Mouse (Mus musculus): Measurements from ENCODE around the gene Armh2.

The Armh2 gene

DNA sequence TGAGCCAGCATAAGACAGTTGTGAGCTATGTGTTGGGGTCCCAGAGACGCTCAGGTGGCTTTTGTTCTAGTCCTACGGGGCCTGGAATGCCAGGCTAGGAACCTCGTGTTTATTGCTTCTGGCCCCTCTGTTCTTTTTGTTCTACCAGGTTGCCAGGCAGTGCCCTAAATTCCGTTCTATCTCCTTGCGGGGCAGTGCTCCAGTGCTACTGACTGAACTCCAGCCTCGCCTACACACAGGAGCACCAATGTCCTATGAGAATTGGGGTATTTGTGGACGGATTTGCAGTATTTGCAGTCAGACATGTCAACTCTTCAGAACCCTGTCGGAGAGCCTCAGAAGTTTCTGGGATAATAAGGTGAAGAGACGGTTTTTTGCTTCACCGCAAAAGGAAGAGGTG, at the start of gene Armh2:
Gene Armh2 (plus strand): TSS at position 205 of the 400 bp plus-strand sequence.
- no peak for DNase-seq

DNA sequence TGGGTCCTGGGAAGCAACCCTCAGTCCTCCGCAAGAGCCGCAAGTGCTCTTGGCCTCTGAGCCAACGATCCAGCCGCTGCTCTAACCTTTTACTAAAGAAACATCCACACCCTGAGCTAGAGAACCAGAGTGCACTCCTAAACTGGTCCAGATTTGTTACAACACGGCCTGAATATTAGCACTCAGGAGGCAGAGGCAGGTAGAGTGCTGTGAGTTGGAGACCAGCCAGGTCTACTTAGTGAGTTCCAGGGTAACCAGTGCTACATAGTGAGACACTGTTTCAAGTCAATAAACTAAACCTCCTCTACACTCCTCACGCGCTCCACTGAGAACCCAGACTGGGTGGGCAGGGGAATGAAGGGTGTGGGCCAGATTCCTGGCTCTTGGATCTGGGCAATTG, 47.7 kb upstream of the Armh2 start:
- DNase-seq = no peak

DNA sequence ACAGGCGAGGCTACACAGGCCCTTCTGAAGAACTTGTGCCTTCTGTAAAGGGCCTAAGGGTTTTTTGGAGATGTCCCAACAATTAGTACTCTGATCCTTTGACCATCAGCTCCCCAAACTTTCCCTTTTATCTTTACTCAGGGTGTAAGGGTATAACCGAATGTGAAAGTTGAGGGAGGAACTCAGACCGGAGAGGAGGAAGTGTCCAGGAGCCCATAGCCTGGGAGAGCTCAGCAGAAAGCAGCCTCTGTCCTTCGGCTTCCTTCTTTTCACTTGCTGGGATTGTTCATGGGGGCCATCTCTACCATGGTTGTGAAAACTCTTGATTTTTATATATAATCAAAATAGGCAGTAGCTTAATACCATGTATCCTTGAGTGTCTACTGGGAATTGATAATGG, 42.3 kb upstream of the Armh2 start:
- DNase-seq = no peak

DNA sequence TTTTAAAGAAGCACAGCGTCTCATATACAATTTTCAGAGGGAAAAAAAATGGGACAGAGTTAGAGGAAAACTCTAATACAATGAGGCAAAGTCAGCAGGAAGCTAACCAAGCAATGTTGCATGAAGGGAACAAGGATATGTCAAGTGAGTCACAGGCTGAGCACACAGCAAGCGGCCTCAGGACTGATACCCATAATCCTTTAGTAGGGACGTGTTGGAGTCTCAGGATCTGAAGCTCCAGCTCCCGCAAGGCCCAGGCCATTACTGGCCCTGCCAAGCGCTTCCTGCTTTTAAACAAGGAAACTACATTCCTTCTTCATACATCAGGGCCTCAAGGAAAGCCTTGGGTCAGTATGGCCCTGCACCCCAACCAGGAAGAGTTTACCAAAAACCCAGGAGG, 38.9 kb upstream of the Armh2 start:
- no peak for DNase-seq

DNA sequence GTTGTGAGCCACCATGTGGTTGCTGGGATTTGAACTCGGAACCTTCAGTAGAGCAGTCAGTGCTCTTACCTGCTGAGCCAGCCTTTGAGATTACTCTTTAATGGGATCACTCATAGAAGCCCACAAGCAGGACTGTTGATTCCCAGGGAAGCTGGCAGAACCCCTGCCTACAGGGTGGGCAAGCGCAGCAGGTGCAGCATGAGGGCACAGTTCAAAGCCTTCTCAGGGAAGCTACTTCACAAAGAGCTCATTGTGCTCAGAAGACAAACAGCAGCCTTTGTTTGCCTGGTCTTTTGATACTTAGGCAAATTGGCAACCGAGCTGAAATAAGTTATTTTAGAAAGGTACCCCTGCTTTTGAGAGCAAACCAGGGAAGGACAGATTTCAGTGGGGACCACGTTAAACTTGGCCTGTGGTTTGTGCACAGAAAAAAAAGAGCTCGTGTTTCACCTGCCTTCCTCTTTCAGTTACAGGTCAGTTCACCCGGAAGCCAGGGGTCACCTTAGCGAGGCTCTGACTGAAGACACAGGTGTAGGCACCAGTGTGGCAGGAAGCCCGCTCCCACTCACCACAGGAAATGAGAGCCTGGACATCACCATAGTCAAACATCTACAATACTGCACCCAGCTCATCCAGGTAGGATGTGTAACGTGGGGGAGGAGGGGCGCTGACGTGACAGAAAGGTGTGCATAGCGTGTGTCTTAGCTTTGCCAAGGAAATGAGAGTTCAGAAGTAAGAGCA, 31.2 kb upstream of the Armh2 start:
- no peak for DNase-seq

DNA sequence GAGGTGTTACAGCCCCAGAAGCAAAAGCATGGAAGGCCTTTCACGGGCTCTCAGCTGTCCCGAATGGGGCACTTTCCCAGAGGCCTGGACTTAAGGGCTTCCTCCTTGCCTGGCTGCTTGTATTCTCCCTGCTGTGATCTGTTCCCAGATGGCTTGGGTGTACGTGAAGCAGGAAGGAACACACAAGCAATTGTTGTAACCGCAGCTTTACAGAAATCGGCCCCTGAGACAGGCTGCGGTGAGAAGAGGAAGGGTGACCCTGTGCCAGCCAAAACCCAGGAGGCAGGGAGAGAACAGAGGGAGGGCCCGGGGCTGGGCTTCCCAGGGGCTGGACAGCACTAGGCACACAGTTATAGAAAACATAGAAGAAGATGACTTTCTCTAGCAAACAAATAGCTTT, 30.1 kb upstream of the Armh2 start:
- no peak for DNase-seq

DNA sequence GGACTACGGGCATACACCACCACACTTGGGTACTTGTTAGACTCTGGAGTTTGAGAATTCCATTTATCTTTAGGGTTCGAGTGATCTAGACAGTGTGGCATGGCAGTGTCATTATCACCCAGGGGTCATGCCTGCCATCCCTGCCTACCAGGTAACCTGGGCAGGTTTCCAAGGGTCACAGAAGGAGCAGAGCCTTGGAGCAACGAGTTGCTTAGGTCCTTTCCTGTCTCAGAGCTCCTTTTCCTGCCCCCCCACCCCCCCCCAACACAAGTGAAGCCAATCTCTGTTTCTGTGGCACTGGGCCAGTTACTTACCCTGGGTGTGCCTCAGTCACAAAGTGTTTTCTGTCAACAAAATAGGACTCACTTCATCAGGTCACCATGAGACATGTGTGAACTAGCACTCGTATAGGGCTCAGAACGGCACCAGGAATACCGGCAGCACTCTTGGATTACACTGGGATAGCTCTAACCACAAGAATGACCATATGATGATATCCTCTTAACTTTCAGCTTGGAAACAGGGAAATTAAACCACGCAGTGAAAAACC, 28.4 kb upstream of the Armh2 start:
- no peak for DNase-seq

DNA sequence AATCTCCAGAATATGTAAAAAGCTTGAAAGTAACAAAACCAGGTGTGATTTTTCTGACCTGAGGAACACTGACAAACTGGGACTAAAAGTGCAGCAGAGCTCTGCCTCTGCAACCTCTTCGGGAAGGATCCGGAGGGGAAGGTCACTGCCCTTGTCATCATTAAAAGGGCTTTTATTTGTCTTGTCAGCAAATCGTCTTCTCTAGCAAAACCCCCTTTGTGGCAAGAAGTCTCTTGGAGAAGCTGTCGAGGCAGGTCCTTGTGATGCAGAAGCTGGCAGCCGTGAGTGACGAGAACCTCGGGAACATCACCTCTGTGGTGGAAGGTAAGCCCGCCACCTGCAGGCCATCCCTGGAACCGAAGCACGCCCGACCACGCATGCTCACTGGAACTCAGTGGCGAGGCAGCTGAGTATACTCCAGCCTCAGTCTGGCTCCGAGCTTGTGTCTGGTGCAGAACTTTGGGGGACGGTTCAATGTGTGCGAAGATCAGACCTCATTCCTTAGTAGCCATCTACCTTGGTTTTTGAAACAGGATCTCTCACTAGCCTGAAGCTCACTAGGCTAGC, 27.5 kb upstream of the Armh2 start:
- peak; percentile 91 for DNase-seq

DNA sequence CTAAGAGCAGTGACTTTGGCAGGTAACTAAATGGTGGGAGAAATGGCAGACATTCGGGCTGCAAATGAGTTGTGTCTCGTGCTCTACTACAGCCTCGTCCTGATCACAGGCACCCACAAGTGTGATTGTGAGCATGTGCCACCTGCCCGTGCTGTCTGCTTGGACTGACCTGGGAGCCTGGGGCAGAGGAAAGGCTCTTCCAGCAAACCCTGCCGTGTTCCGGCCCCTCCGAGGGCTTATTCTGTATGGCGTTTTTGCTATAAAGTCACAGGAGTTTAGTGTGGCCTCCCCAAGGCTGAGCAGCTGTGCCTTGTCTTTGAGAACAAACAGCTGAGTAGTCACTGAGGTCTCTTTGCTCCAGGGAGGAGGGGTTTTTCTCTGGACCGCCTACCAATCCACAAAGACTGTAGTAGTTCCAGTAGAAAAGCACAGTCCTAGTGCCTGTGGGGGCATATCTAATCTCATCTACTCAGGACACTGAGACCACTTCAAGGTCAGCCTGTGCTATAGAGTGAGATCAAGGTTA, 26.6 kb upstream of the Armh2 start:
- DNase-seq = no peak

DNA sequence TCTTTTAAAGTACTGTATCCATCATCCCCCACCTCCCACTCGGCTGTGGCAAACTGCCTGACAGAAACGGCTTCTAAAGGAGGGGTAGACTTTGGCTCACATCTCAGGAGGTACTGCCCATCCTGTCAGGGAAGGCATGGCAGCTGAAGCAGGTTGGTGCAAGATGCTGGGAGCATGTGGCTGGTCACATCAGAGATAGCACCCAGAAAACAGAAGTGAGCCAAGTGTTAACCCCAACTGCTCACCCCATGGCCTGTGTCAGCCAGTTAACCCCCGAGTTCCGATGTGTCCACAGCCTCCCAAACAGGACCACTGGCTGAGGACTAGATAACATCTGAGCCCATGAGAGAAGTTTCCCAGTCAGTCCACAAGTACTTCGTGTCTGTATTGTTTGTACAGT, 25.4 kb upstream of the Armh2 start:
- no peak for DNase-seq

DNA sequence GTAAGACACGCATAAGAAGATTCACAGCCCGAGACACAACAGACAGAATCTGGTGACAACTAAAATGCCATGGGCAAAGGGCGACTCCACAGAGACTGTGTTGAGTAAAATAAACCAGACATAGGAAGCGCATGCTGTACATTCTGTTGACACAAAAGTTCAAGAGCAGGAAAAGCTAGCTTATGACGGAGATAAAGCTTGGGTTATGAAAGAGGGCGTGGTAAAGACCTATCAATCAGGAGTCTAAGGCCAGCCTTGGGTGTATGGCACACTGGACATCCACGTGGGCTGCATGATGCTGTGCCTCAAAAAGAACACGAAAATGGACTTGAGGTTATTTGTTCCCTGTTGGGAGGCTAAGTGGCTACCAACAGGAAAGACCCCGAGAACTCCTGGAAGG, 24.6 kb upstream of the Armh2 start:
- DNase-seq = no peak

DNA sequence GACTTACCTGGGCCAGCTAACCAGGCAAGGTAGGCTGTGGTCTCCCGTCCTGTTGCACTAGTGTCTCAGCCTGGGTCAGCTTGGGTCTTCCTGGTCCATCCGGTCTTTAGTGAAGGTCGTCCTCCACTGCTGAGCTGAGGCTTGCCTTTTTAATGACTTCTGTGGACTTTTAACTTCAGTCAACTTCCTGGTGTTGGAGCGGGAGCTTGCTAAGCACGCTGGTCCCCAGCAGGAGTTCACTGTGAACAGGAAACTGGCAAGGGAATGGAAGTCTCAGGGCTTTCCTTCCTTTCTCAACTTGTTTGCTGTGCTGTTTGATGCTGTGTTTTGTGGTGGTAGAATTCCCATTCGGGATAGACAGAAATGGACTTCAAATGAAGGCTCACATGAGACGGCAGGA, 23.4 kb upstream of the Armh2 start:
- no peak for DNase-seq

DNA sequence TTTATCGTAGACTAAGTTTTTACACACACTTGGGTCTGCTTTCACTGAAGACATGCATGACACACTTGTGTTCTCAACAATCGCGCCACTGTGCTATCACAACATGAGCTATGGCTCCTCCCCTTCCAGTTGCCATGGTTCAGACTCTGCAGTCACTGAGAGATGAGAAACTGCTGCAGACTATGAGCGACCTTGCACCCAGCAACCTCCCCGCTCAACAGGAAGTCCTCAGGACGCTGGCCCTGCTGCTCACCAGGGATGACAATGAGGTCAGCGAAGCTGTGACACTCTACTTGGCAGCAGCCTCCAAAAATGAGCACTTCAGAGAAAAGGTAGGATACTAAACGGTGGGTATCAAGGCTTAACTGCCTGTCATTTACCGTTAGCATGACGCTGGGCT, 19.5 kb upstream of the Armh2 start:
- no peak for DNase-seq

DNA sequence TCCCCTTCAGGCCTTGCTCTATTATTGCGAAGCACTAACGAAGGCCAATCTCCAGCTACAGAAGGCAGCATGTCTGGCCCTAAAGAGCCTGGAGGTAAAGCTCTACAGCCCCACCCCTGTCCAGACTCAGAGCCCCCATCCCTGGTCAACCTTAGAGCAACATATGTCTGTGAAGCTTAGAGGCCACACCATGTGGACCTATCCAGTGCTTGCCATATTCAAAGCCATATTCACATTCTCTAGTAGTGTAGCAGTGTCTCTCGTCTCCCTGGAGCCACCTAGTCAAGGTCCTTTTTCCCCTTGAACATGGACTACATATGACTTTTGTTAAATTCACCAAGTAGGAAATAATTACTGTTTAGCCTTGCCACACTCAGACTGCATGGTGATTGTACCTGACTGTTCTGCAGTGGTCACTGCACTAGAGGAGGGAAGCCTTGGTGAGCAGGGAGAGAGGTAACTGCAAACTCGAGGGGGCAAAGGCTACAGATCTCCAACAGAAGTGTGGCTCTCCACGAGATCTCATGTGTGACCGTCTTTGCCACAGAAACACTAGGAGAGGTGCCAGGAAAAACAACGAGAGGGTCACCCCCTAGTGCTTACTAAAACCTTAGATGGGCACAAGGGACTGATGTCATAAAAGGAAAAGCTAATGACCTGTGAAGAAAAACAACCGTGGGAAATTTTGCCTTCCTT, 17.2 kb upstream of the Armh2 start:
- DNase-seq = no peak

DNA sequence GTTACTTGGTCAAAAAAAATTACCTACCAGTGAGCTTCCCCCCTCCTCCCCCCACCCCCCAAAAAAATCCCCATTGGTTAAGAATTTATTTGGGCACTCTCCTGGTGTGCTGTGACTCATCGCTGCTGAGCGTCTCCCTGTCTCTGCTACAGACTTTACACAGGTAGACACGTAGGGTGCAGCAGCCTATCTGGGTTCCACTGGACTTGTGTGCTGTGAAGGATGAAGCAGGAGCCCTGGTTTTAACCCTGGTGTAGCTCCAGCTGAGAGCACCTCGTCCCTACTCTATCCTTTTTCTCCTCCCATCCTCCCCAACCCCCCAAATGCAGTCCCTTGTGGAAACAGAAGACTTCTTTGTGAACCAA, 16.7 kb upstream of the Armh2 start:
- DNase-seq = no peak

DNA sequence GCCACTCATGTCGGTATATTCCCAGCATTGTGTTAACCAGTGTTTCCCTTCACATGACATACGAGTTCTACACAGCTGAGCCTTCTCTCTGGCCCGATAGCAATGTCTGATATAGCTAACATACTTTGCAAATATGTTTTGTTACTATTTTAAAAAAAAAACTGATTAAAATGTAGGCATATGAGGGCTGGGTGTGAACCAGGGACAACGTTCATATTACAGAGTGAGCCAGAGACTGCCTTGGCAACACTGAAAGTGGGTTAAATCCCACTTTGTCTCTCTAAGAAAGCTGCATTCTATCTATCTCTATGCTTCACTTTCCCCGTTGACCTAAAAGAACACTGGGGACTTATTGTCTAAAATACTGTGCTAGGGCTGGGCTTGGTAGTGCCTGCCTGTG, 11.9 kb upstream of the Armh2 start:
- DNase-seq = no peak

DNA sequence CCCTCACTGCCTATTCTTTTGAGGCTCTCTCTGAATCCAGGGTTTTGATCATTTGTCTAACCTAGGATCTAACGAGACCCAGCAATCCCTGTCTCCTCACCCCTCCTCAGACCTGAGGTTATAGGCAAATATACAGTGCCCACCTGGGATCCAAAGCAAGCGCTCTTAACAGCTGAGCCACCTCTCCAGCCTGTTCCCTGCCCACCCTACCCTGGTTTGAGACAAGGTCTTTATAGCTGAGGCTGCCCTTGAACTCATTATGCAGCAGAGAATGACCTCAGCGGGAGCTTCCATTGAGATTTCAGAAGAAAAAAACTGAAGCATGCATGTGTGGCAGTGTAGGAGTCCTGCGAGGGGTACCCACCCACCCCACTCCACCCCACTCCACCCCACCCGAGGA, 6.5 kb upstream of the Armh2 start:
- DNase-seq = no peak

DNA sequence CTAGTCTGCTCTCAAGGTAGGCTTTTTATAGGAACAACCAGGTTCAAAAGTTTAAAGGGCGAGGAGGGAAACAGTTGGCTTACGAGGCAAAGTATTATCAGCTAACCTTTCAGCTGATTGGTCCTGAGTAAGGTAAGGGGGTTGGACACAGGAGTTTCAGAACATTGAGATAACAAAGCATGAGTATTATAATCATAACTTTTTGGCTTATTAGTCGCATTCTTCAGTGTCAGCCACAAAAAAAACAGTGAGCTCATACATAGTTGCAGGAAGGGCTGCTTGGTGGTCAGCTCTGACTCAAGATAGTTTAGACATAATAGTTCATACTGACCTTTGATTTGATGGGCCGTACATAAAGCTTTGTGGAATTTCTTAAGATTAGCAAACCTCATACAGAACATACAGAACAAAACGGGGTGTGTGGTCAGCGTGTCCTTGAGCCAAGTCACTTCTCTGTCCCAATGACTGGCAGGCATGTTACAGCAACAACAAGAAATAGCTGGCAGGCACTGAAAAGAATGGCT, 5.4 kb upstream of the Armh2 start:
- DNase-seq = no peak

DNA sequence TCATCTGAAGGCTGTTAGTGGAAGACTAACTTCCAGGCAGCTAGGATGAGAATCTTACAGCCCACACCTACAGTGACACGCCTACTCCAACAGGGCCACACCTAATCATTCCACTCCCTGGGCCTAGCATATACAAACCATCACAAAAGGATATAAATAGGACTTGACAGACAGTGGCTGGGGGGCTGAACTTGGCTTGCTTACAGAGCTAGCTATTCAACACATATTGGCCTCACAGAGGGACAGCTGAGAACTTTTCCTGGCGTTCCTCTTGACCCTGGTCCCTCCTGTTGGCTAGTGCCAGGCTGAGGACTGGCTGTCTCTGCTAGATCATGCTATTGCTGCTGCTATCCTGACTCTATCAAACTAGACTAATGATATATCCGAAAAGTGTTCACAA, 6.8 kb downstream of the Armh2 start:
- DNase-seq = no peak

DNA sequence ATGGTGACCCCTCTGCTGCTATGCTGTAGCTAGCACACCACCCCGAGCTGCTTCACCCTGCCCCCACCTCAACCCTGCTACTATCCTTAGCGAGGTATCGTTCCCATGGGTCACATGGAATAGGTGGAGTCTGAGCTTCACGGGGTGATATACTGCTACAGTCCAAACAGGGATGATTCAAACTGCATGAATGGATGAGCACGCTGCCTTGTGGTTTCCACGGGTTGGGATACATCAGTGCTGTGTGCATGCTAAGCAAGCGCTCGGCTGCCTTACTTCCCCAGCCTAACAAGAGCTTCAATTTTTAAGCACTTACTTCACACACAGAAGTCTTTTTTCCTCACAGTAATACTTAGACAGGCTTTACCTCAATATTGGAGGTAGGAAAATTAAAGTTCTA, 9.8 kb downstream of the Armh2 start:
- DNase-seq = no peak

DNA sequence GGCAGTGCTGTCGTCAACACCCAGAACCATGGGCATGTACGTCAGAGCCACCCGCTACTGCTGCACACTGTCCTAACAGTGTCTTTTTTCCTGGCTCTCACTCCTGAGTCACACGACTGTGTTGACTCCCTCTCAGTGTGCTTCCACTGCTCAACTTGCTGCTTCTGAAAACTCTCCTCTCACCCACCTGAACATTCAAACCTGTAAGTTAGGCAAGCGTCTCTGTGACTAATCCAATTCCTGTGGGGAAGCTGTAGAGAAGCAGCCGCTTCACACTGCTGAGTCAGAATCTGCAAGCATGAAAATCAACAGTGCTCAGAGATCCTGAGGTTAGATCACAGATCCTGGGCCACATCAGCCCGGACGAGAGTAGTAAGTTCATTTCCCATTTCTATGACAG, 10.4 kb downstream of the Armh2 start:
- DNase-seq = no peak

DNA sequence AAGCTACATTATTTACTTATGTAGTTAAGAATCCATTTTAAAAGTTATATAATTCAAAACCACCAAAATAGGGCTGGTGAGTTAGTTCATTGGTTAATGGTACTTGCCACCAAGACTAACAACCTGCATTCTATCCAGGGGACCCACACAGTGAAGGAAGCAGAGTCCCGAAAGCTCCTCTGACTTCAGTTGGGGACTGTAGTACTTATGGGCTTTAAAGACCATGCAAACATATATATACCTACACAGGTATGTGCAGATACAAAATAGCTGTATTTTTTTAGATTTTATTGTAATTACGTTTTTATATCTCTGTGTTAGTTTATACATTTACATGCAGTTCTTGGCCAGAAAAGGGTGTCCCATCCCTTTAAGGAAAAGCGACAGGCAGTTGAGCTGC, 15.7 kb downstream of the Armh2 start:
- no peak for DNase-seq

DNA sequence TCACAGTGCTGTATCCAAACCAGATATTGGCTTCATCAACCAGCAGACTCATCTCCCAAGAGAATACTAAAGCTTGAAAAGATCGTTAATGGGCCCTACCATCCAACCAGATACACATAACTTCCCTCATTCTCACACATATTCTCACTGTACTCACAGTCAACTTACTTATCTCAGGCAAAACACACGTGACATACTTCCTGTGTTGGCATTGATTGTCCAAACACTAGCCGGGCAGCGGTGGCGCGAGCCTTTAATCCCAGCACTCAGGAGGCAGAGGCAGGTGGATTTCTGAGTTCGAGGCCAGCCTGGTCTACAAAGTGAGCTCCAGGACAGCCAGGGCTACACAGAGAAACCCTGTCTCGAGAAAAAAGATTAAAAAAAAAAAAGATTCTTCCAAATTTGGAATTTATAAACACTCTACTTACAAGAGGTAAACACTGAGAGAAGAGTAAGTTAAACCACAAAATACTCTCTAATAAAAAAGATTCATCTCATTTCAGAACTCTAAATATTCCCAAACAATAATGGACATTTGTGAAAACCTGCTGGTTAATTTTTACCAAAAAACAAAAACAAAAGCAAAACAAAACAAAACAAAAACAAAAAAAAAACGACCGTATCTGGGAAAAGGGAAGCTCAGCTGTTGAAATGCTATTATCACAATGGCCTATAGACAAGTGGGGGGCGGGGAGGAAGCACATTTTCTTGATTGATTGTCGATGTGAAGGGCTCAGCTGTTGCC, 17.0 kb downstream of the Armh2 start:
- DNase-seq = no peak
